Mouse (Mus musculus): ENCODE measurements around the gene Bean1.
"Not testable (repeated sequence)": the region's sequence is repeated elsewhere in the genome, so short reads cannot be mapped to it uniquely, and the experiment has no call there.

Bean1 gene

DNA sequence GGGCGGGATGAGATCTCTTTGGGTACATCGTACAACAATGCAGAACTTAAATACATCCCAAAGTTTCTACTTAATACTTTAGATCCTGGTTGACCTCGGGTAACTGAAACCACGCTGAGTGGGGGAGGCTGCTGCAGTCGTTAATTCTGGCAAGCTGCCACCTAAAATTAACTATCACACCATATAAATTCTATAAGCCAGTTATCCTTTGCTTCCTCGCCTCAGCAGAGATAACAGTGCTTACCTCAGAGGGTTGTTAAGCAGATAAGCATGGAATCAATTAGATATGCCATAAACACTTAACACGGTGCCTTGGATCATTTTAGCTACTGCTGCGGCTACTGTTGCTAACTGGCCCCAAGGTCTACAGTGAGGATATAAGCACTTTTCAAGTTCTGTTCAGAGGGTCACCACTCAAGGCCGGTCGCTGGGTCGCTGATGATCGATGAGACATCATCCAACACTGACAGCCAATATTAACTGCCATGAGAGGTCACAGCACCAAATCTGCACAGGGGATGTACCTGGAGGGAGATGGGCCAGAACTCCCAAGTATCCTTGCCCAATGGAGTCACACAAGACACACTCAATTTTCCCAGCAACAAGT lies 71.9 kb downstream of the Bean1 start:
- DNase-seq (ENCODE audit: low spot score), result no peak

DNA sequence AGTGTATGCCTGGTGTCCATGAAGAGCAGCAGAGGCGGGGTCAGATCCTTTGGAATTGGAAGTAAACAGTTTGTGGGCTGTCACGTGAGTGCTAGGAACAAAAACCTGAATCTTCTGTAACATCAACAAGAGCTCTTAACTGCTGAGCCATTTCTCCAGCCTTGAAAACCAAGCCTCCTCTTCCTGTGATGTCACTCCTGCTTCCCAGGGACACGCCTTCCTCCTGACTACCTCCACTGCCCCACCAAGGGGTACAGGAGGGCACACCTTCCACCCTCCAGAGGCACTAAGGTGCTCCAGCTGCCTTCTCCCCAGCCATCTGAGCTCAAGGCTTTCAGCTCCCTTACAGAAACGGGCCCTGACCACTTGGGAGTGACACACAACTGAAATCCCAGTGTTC lies 76.4 kb downstream of the Bean1 start:
- DNase-seq (ENCODE audit: low spot score), result no peak

DNA sequence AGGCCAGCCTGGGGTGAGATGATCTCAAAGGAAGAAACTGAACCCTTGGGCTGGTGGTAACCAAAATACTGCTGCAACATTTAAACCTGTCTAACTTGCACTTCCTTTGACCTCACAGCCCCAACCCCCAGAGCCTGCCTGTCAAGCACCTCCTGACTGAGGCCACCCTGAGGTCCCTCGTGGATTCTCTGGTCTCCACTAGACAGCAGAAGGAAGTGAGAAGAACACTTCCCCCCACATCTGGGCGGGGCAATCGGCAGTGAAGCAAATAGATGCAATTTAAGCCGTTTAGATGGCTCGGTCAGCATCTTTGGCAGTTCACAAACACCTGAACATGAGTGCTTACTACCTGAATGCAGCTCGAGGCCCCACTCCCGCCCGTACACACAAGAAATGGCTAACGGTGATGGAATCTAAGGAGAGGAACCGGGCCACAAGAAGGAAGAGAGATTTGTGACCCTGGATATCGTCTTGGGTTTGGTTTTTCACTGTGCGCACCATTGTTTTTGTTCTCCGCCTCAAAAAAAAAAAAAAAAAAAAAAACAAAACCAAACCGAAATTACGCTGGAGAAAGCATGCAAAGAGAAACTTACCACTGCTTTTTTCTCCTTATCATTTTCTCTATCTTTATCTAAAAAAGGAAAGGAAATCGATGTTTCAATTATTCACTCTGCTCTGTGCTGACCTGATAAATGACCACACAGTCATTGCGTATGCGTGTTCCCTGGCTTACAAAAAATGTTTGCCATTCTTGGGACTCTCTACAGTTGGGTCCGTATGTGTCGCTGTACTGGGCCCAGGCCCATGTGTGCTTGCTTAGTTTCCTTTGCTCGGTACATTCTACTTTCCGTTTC lies 77.0 kb downstream of the Bean1 start:
- DNase-seq (ENCODE audit: low spot score), result no peak

DNA sequence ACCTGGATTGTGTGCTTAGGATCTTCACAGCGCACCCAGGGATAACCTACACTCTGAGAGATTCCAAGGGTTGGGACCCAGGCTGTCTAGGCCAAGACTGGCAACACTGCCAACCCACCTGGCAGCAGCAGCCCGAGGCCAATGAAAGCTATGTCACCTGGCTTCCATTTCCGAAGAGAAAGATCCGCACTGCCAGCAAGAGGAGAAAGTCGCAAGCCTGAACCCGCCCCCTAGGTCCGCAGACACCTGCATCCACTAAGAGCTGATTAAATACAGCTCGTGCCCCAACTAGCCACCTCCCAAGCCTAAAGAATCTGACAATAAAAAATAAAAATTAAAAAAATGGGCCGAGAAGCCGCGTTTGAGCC lies 77.7 kb downstream of the Bean1 start:
- DNase-seq (ENCODE audit: low spot score), result no peak

DNA sequence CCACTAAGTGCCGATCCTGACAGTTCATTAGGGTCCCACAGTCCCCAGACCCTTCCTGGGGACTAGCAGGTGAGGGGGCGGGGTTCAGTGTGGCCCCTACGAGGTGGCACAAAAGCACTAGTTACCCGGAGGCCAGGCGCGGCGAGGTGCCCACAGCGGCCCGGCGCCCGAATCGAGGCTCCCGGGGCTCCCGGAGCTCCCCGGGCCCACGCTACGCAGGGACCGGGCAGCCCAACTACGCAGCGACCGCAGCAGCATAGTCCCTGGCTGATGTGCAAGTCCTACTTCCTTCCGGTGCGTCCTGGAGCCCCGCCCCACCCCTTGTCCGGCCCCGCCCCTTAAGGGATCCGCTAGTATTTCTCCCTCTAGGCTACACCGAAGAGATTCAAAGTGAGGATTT lies 78.0 kb downstream of the Bean1 start, which contains the start of gene Tk2:
TSS of gene Tk2 (minus strand) at position 283 of the 400 bp plus-strand sequence.
- peak; percentile 40 for DNase-seq (ENCODE audit: low spot score)

DNA sequence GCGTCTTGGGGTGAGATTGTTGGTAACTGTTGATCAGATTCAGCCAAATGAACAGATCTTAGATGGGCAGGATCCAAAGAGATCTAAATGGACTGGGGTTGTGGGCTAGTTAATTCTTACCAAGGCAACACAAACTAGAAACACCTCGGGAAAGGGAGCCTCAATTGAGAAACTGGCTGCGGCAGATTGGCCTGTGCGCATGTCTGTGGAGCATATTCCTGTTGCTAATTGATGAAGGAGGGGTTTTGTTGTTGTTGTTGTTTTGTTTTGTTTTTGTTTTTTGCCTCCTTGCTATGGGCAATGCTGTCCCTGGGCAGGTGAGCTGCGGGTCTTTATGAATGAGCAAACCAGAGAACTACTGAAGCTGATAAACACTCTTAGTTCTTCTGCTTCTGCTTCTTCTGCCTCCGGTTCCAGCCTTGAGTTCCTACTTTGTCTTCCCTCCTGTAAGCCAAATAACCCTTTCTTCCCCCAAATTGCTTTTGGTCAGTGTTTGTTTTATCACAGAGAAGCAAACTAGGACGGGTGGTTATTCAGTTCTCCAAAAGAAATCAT lies 79.3 kb downstream of the Bean1 start:
- no peak for DNase-seq (ENCODE audit: low spot score)

DNA sequence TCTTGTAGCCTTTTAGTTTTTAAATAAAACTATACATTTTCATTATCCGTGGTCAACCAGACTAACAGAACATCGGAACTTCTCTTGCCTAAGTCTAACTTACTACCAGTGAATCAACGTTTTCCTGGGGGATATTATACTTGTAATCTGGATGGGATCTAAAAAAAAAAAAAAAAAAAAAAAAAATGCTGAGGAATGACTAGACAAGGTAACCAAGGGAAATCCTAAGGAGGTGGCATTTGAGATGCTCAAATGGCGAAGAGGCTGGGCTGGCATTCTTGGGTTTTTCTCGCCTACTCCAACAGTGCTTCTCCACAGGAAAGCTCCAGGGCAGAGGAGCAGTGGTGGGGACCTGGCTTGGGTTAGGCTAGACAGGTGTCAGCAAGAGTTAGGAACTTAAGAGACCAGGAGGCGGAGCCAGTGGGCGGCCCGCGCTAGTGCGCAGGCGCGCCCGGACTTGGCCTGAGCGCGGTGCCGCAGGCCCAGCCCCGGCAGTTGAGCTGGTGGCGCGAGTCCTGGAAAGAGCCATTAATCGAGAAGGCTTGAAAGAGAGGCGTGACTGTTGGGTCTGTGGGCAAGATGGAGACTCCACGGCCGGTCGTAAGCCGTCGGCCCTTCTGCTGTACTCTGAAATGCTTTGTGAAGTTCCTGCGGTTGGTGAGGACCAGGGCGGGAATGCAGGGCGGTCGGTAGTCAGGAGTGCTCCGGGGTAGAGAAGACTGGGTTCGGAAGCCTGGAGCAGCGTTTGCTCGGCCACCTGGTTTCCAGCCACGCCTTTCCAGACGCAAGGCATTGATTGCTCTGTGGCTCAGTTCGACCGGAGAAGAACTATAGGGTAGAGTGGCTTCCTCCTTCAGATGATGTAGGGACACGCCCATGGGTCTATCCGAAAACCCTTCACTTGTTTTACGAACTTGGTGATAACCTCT lies 80.5 kb downstream of the Bean1 start, which contains the start of gene Cklf:
TSS of gene Cklf (plus strand) at position 423 of the 929 bp plus-strand sequence.
- DNase-seq (ENCODE audit: low spot score), result no peak

DNA sequence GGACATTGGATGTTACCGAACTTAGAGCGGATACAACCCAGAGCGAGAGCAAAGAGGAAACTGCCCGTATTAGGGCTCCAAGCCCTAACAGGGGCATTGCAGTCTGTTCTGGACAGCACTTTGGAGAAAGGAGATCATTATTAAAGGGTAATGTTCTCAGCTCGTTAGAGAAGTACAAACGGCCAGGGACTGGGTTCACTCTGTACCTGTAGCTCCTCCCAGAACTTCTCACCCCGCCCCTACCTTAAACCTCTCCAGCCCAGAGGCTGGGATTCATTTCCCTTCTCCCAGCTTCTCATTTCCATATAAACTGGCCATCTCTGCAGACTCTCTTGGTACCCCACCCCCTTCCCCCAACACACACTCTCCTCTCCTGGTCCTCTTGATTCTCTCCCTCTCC lies 81.2 kb downstream of the Bean1 start:
- no peak for DNase-seq (ENCODE audit: low spot score)

DNA sequence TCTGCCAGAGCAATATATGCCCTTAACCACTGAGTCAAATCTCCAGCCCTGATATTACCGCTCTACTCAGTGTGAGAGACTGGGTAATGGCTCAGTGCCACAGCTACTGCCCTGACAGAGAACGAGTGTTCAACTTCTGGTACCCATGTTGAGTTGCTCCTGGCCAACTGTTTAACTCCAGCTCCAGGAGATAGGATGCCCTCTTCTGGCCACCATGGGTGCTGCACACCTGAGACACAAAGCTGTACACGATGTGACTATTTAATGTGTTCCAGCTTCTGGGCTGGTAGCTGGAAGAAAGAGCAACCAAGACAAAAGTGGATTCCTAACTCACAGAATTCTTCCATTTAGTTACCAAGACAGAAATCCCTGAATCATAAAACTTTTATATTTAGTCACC lies 82.8 kb downstream of the Bean1 start:
- DNase-seq (ENCODE audit: low spot score), result no peak

DNA sequence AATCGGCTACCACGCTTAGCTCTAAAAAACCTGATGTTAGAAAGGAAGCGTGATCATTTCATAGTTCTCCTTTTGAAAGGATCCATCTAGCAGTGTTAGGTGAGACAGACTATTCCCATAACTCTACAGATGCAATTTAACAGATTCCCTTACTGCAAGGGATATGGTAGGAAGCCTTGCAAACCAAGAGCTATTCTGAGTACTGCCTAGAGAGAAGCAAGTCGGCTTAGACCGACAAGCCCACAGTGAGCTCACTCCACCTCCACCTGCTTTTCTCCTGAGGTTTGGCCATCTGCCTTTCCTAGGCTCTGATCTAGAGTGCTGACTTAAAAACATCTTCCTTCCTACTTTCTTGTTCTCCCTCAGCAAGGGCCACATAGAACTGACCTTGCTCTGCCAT lies 91.6 kb downstream of the Bean1 start:
- DNase-seq (ENCODE audit: low spot score), result not testable (repeated sequence)

DNA sequence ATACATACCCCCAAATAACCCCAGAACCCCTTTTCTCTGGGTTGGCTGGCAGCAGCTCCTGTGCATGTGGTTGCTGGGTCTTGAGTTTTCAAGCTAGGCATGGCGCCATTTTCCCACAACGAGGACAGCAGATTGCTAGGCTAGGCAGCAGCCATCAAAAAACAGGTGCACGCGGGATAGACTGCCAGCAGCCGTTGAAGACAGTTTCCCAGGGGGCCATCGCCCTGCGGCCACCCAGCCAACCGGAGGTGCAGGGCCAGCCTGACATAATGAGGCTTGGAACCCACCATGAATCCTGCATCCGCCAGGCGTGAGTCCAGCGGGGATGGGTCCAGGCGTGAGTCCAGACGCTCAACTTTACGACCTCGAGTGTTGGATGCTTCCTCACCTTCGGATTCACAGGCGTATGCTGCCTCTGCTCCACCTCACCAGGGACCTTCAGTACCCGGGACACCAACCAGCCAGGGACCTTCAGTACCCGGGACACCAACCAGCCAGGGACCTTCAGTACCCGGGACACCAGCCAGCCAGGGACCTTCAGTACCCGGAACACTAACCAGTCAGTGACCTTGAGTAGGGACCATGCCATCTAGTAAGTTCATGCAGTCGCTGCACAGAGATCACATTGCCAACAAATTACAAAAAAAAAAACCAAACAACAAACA lies 94.2 kb downstream of the Bean1 start:
- DNase-seq (ENCODE audit: low spot score), result not testable (repeated sequence)

DNA sequence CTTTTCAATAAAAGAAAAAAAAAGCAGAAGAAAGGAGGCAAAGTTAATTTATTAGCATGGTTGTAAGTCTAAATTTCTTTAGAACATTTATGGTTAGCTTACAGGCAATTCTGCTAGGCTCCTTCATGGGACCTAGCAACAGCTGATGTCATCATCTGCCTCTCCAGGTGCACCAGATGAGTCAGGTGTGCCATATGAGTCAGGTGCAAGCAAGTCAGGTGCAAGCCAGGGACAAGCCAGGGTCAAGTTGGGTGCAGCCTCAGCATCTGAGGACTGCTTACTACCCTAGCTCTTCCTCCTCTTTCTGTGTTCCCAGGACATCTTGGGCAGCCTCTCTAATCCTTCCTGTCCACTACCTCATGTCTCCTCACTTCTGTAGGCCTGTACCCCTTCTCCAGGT lies 98.1 kb downstream of the Bean1 start:
- no peak for DNase-seq (ENCODE audit: low spot score)

Measured in layer of hippocampus, adult 9-10 months (tissue).